Mouse (Mus musculus): ENCODE measurements around the gene Pld3.

The Pld3 gene

GRCm38 (mm10) chr7:27552931-27553513 is at the start of gene Pld3, which contains the start of gene 2310022A10Rik:
TSS of gene Pld3 (minus strand) at chr7:27553218.
TSS of gene 2310022A10Rik (plus strand) at chr7:27553233.
- H3K36me3 ChIP-seq (ENCODE audit: control insufficient read depth, insufficient read depth, low read length, poor library complexity, severe bottlenecking) = no peaks in the 10 kb centered on the region
- peak; percentile 98 for DNase-seq (ENCODE audit: low read depth, low spot score)
- no peaks in the 10 kb centered on the region for H3K27me3 ChIP-seq (ENCODE audit: control insufficient read depth, insufficient read depth, low read length, poor library complexity, severe bottlenecking)

- no peaks in the 10 kb centered on the region for H3K27me3 ChIP-seq (ENCODE audit: control insufficient read depth, insufficient read depth, low read length, poor library complexity, severe bottlenecking)
- no peak for DNase-seq (ENCODE audit: low read depth, low spot score)
- H3K36me3 ChIP-seq (ENCODE audit: control insufficient read depth, insufficient read depth, low read length, poor library complexity, severe bottlenecking) = no peaks in the 10 kb centered on the region
Observed at GRCm38 (mm10) chr7:27602161-27602560, 49.1 kb upstream of the Pld3 start.

- DNase-seq (ENCODE audit: low read depth, low spot score) = no peak
- no peaks in the 10 kb centered on the region for H3K36me3 ChIP-seq (ENCODE audit: control insufficient read depth, insufficient read depth, low read length, poor library complexity, severe bottlenecking)
- no peaks in the 10 kb centered on the region for H3K27me3 ChIP-seq (ENCODE audit: control insufficient read depth, insufficient read depth, low read length, poor library complexity, severe bottlenecking)
Observed at GRCm38 (mm10) chr7:27601628-27602027, 48.6 kb upstream of the Pld3 start.

- H3K27me3 ChIP-seq (ENCODE audit: control insufficient read depth, insufficient read depth, low read length, poor library complexity, severe bottlenecking) = no peaks in the 10 kb centered on the region
- DNase-seq (ENCODE audit: low read depth, low spot score) = no peak
- H3K36me3 ChIP-seq (ENCODE audit: control insufficient read depth, insufficient read depth, low read length, poor library complexity, severe bottlenecking) = no peaks in the 10 kb centered on the region
Observed at GRCm38 (mm10) chr7:27598053-27598452, 45.0 kb upstream of the Pld3 start.

- no peak for DNase-seq (ENCODE audit: low read depth, low spot score)
- Histone ChIP-seq H3K27me3 (ENCODE audit: control insufficient read depth, insufficient read depth, low read length, poor library complexity, severe bottlenecking) (no peaks in the 10 kb centered on the region), H3K36me3 (ENCODE audit: control insufficient read depth, insufficient read depth, low read length, poor library complexity, severe bottlenecking) (no peaks in the 10 kb centered on the region)
Observed at GRCm38 (mm10) chr7:27596586-27597503, 43.8 kb upstream of the Pld3 start.

- no peaks in the 10 kb centered on the region for H3K36me3 ChIP-seq (ENCODE audit: control insufficient read depth, insufficient read depth, low read length, poor library complexity, severe bottlenecking)
- no peaks in the 10 kb centered on the region for H3K27me3 ChIP-seq (ENCODE audit: control insufficient read depth, insufficient read depth, low read length, poor library complexity, severe bottlenecking)
- no peak for DNase-seq (ENCODE audit: low read depth, low spot score)
Observed at GRCm38 (mm10) chr7:27592934-27593645, 40.1 kb upstream of the Pld3 start.

- H3K27me3 ChIP-seq (ENCODE audit: control insufficient read depth, insufficient read depth, low read length, poor library complexity, severe bottlenecking) = no peaks in the 10 kb centered on the region
- DNase-seq (ENCODE audit: low read depth, low spot score) = peak; percentile 57
- no peaks in the 10 kb centered on the region for H3K36me3 ChIP-seq (ENCODE audit: control insufficient read depth, insufficient read depth, low read length, poor library complexity, severe bottlenecking)
Observed at GRCm38 (mm10) chr7:27592217-27592929, 39.4 kb upstream of the Pld3 start.

- peak; percentile 98 for DNase-seq (ENCODE audit: low read depth, low spot score)
- H3K27me3 ChIP-seq (ENCODE audit: control insufficient read depth, insufficient read depth, low read length, poor library complexity, severe bottlenecking) = no peaks in the 10 kb centered on the region
Observed at GRCm38 (mm10) chr7:27591266-27592216, 38.5 kb upstream of the Pld3 start, which contains the start of gene Akt2. TSS of gene Akt2 (plus strand) at chr7:27591552.

GRCm38 (mm10) chr7:27590566-27591213 is 37.7 kb upstream of the Pld3 start:
- DNase-seq (ENCODE audit: low read depth, low spot score) = peak; percentile 56
- Histone ChIP-seq H3K36me3 (ENCODE audit: control insufficient read depth, insufficient read depth, low read length, poor library complexity, severe bottlenecking) (no peaks in the 10 kb centered on the region), H3K27me3 (ENCODE audit: control insufficient read depth, insufficient read depth, low read length, poor library complexity, severe bottlenecking) (no peaks in the 10 kb centered on the region)

More at GRCm38 (mm10) chr7:27591266-27592216, 38.5 kb upstream of the Pld3 start, which contains the start of gene Akt2:
- no peaks in the 10 kb centered on the region for H3K36me3 ChIP-seq (ENCODE audit: control insufficient read depth, insufficient read depth, low read length, poor library complexity, severe bottlenecking)

GRCm38 (mm10) chr7:27590088-27590487 is 37.1 kb upstream of the Pld3 start:
- no peak for DNase-seq (ENCODE audit: low read depth, low spot score)
- H3K36me3 ChIP-seq (ENCODE audit: control insufficient read depth, insufficient read depth, low read length, poor library complexity, severe bottlenecking) = no peaks in the 10 kb centered on the region
- no peaks in the 10 kb centered on the region for H3K27me3 ChIP-seq (ENCODE audit: control insufficient read depth, insufficient read depth, low read length, poor library complexity, severe bottlenecking)

- peak; percentile 47 for DNase-seq (ENCODE audit: low read depth, low spot score)
- H3K36me3 ChIP-seq (ENCODE audit: control insufficient read depth, insufficient read depth, low read length, poor library complexity, severe bottlenecking) = no peaks in the 10 kb centered on the region
Observed at GRCm38 (mm10) chr7:27587741-27588140, 34.7 kb upstream of the Pld3 start.

GRCm38 (mm10) chr7:27586861-27587260 is 33.8 kb upstream of the Pld3 start:
- Histone ChIP-seq H3K36me3 (ENCODE audit: control insufficient read depth, insufficient read depth, low read length, poor library complexity, severe bottlenecking) (no peaks in the 10 kb centered on the region), H3K27me3 (ENCODE audit: control insufficient read depth, insufficient read depth, low read length, poor library complexity, severe bottlenecking) (no peaks in the 10 kb centered on the region)
- DNase-seq (ENCODE audit: low read depth, low spot score) = no peak

More at GRCm38 (mm10) chr7:27587741-27588140, 34.7 kb upstream of the Pld3 start:
- no peaks in the 10 kb centered on the region for H3K27me3 ChIP-seq (ENCODE audit: control insufficient read depth, insufficient read depth, low read length, poor library complexity, severe bottlenecking)

Measured in splenic B cell, adult 2 months (primary cell).